Mouse (Mus musculus): Measurements from ENCODE around the gene Parp16. TPM values are rescaled to one million over a fixed set of nuclear protein-coding genes. Genes with fewer than 3 reads are reported as not detected.

The Parp16 gene
- total RNA-seq, 1 experiment, result 4.9 TPM

DNA sequence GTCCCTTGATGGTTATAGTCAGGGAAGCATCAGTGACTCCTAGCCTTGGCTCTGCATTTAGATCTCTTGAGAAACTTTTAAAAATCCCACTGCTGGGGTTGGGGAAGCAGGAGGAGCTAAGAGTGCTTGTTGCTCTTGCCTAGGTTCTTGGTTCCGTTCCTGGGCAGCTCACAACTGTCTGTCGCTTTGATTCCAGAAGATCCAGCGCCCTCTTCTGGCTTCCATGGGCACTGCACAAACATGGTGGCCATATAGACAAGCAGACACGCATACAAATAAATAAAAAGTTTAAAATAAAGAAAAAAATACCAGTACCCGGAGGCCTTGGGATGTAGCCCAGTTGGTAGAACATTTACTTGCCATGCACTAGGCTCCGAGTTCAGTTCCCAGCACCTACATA lies 35.1 kb downstream of the Parp16 start:
- no peak overlapping the region for H3K9ac ChIP-seq (ENCODE audit: insufficient read depth, low read depth, low read length, poor library complexity, severe bottlenecking)
- no peaks in the 10 kb centered on the region for H3K9me3 ChIP-seq (ENCODE audit: control insufficient read depth, insufficient read depth, low read depth, low read length)
- H3K4me1 ChIP-seq (ENCODE audit: control insufficient read depth in 2 of 2, insufficient read depth in 2 of 2, low read length in 2 of 2, poor library complexity in 1 of 2), result peaks cover 0 to 8% of the 10 kb centered on the region in 2 experiments; a peak in 1 of 4 replicates
- H3K36me3 ChIP-seq (ENCODE audit: control insufficient read depth, insufficient read depth, low read length, poor library complexity, severe bottlenecking), result peaks cover 16% of the 10 kb centered on the region
- TF ChIP-seq ZC3H11A (IDR thresholded peaks at IDR 0.05; ENCODE audit: borderline replicate concordance, low read depth, low read length) (no peak), CHD2 (IDR thresholded peaks at IDR 0.05; ENCODE audit: low read depth, low read length) (no peak), HCFC1 (IDR thresholded peaks at IDR 0.05; ENCODE audit: borderline replicate concordance, insufficient read depth, low read length) (no peak), ZNF384 (IDR thresholded peaks at IDR 0.05; ENCODE audit: low read depth, low read length) (no peak), MAFK (IDR thresholded peaks at IDR 0.05; ENCODE audit: insufficient read depth, low read depth, low read length) (no peak)
- no peak for DNase-seq (ENCODE audit: low read depth, low spot score)
- H3K27ac ChIP-seq (ENCODE audit: insufficient read depth, low read depth, low read length, poor library complexity, severe bottlenecking), result no peak overlapping the region
- H3K4me3 ChIP-seq (ENCODE audit: insufficient read depth in 1 of 2, low read depth in 1 of 2, low read length in 2 of 2, poor library complexity in 1 of 2, severe bottlenecking in 1 of 2), result no peak overlapping the region
- in situ Hi-C loops (cut with MboI; ENCODE audit: low sequenced_read_pairs in 2 of 2, unreplicated experiment in 2 of 2), result no loop called here

DNA sequence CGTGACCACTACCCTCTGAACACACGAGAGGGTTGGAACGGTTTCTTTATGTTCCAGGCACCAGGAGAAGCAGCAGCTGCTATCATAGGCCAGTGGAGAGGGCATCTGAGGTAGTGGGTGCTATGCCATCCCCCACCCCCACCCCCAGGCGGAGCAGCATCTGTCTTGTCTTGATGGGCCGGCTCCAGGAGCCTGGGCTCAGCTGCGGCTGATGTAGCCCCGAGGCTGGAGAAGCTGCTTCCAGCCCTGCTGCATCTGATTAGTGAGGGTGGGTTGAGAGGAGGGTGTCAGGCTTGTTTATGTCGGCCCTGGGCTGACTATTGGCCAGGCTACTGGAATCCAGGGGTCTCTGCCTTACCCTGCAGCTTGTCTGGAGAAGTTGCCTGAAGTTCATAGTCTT lies 36.1 kb downstream of the Parp16 start:
- no peak for DNase-seq (ENCODE audit: low read depth, low spot score)
- Histone ChIP-seq H3K36me3 (ENCODE audit: control insufficient read depth, insufficient read depth, low read length, poor library complexity, severe bottlenecking) (peaks cover 12% of the 10 kb centered on the region), H3K9ac (ENCODE audit: insufficient read depth, low read depth, low read length, poor library complexity, severe bottlenecking) (no peak overlapping the region), H3K4me3 (ENCODE audit: insufficient read depth in 1 of 2, low read depth in 1 of 2, low read length in 2 of 2, poor library complexity in 1 of 2, severe bottlenecking in 1 of 2) (no peak overlapping the region), H3K4me1 (ENCODE audit: control insufficient read depth in 2 of 2, insufficient read depth in 2 of 2, low read length in 2 of 2, poor library complexity in 1 of 2) (peaks cover 0 to 4% of the 10 kb centered on the region in 2 experiments; a peak in 1 of 4 replicates), H3K9me3 (ENCODE audit: control insufficient read depth, insufficient read depth, low read depth, low read length) (no peaks in the 10 kb centered on the region), H3K27ac (ENCODE audit: insufficient read depth, low read depth, low read length, poor library complexity, severe bottlenecking) (no peak overlapping the region)
- TF ChIP-seq ZNF384 (IDR thresholded peaks at IDR 0.05; ENCODE audit: low read depth, low read length) (no peak), MAFK (IDR thresholded peaks at IDR 0.05; ENCODE audit: insufficient read depth, low read depth, low read length) (no peak), ZC3H11A (IDR thresholded peaks at IDR 0.05; ENCODE audit: borderline replicate concordance, low read depth, low read length) (no peak)
- in situ Hi-C loops (cut with MboI; ENCODE audit: low sequenced_read_pairs in 2 of 2, unreplicated experiment in 2 of 2), result no loop called here

DNA sequence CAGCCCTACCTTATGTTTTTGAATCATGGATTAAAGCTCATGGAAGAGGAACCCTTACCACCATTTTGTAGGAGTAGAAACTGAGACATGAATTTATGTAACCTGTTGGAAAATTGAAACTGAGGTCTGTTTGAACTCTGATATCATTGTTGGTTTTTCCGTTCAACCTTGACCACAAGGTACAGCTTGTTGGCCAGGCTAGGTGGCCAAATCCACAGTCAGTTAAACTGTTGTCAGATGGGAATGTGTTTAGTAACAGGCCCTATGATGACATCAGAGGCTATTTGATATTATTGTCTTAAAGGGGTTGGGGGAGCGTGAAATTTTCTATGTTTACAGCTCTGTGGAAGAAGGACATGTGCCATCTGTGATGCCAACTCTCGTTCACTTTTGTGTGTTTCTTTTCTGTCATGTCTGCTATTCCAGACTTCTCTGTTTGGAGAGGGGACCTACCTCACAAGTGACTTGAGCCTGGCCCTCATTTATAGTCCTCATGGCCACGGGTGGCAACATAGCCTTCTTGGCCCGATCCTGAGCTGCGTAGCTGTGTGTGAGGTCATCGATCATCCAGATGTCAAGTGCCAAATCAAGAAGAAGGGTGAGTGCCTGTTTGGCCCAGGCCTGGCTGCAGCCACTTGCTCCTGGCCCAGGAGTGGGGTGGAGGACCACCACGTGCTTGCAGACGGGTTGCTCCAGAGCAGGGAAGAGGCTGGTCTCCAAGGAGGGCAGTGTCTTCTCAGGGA lies 38.3 kb downstream of the Parp16 start:
- Histone ChIP-seq H3K9ac (ENCODE audit: insufficient read depth, low read depth, low read length, poor library complexity, severe bottlenecking) (no peak overlapping the region), H3K36me3 (ENCODE audit: control insufficient read depth, insufficient read depth, low read length, poor library complexity, severe bottlenecking) (peaks cover 17% of the 10 kb centered on the region), H3K4me3 (ENCODE audit: insufficient read depth in 1 of 2, low read depth in 1 of 2, low read length in 2 of 2, poor library complexity in 1 of 2, severe bottlenecking in 1 of 2) (no peak overlapping the region), H3K27ac (ENCODE audit: insufficient read depth, low read depth, low read length, poor library complexity, severe bottlenecking) (no peak overlapping the region), H3K4me1 (ENCODE audit: control insufficient read depth in 2 of 2, insufficient read depth in 2 of 2, low read length in 2 of 2, poor library complexity in 1 of 2) (peaks cover 0 to 4% of the 10 kb centered on the region in 2 experiments; a peak in 1 of 4 replicates), H3K9me3 (ENCODE audit: control insufficient read depth, insufficient read depth, low read depth, low read length) (no peaks in the 10 kb centered on the region)
- DNase-seq (ENCODE audit: low read depth, low spot score), result no peak
- TF ChIP-seq ZNF384 (IDR thresholded peaks at IDR 0.05; ENCODE audit: low read depth, low read length), result no peak
- TF ChIP-seq ZC3H11A (IDR thresholded peaks at IDR 0.05; ENCODE audit: borderline replicate concordance, low read depth, low read length), result no peak
- no peak for TF ChIP-seq MAFK (IDR thresholded peaks at IDR 0.05; ENCODE audit: insufficient read depth, low read depth, low read length)
- TF ChIP-seq CHD2 (IDR thresholded peaks at IDR 0.05; ENCODE audit: low read depth, low read length), result no peak
- no peak for TF ChIP-seq HCFC1 (IDR thresholded peaks at IDR 0.05; ENCODE audit: borderline replicate concordance, insufficient read depth, low read length)
- in situ Hi-C loops (cut with MboI; ENCODE audit: low sequenced_read_pairs in 2 of 2, unreplicated experiment in 2 of 2), result no loop called here

DNA sequence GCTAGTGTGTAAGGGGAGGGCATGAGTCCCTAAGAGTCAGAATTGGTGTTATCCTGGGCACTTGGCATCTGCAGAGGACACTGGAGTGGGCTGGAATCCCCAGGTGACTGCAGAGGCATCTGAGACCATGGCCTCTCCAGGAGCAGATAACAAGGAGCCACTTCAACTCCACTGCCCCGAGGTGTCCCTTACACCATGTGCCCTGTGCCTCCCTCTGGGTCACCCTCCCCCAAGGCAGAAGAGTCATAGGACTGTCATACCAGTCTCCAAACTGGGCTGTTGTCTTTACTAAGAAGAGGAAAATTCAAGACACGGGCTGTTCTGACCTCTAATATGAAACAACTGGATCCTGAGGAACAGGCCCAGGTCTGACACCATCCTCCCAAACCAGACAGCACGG lies 39.6 kb downstream of the Parp16 start:
- Histone ChIP-seq H3K4me3 (ENCODE audit: insufficient read depth in 1 of 2, low read depth in 1 of 2, low read length in 2 of 2, poor library complexity in 1 of 2, severe bottlenecking in 1 of 2) (no peak overlapping the region), H3K27ac (ENCODE audit: insufficient read depth, low read depth, low read length, poor library complexity, severe bottlenecking) (no peak overlapping the region), H3K36me3 (ENCODE audit: control insufficient read depth, insufficient read depth, low read length, poor library complexity, severe bottlenecking) (peaks cover 17% of the 10 kb centered on the region), H3K9me3 (ENCODE audit: control insufficient read depth, insufficient read depth, low read depth, low read length) (no peaks in the 10 kb centered on the region), H3K9ac (ENCODE audit: insufficient read depth, low read depth, low read length, poor library complexity, severe bottlenecking) (no peak overlapping the region), H3K4me1 (ENCODE audit: control insufficient read depth in 2 of 2, insufficient read depth in 2 of 2, low read length in 2 of 2, poor library complexity in 1 of 2) (peaks cover 0 to 4% of the 10 kb centered on the region in 2 experiments; a peak in 1 of 4 replicates)
- no peak for TF ChIP-seq MAFK (IDR thresholded peaks at IDR 0.05; ENCODE audit: insufficient read depth, low read depth, low read length)
- TF ChIP-seq ZNF384 (IDR thresholded peaks at IDR 0.05; ENCODE audit: low read depth, low read length), result no peak
- no peak for TF ChIP-seq ZC3H11A (IDR thresholded peaks at IDR 0.05; ENCODE audit: borderline replicate concordance, low read depth, low read length)
- TF ChIP-seq CHD2 (IDR thresholded peaks at IDR 0.05; ENCODE audit: low read depth, low read length), result no peak
- no peak for TF ChIP-seq HCFC1 (IDR thresholded peaks at IDR 0.05; ENCODE audit: borderline replicate concordance, insufficient read depth, low read length)
- in situ Hi-C loops (cut with MboI; ENCODE audit: low sequenced_read_pairs in 2 of 2, unreplicated experiment in 2 of 2), result no loop called here
- DNase-seq (ENCODE audit: low read depth, low spot score), result no peak
